Mouse (Mus musculus): Measurements from ENCODE around the gene Fxyd2.

DNA sequence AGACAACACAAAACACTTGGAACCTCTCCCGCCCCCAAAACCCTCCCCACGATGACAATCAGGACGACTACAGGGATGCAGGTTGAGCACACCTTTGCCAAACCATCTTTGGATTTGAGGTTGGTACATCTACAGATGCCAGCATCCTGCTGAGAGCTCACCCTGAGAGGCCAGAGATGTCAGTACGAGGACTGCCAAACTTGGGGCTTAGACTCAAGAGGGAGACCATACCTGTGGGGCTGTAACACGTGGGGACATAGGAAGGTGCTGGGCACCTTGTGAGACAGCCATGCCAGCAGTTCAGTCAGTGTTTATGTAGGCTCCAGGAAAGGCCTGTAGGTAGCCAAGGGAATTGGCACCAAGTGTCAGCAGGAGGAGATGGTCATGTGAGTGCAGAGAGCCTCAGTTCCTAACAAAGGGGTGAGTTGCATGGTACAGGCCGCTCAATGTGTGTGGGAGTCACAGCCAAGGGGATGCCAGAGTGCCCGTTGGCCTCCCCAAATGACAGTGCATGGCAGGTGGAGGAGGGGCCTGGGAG, 23.4 kb downstream of the Fxyd2 start:
- TF ChIP-seq POLR2A (IDR thresholded peaks at IDR 0.05; ENCODE audit: borderline replicate concordance, low read depth, low read length) (no peak), CTCF (IDR thresholded peaks at IDR 0.05; ENCODE audit: low read depth, low read length) (no peak)

All from bone marrow macrophage, adult 2 months (primary cell).